Mouse (Mus musculus) heart, adult 11 months (tissue): ENCODE measurements at regions not wholly inside any gene's neighbourhood (a gene's known extent, or its start where the extent isn't known, plus 50 kb on each side); places are given as distances from the start of the nearest gene placed in this dataset.

Source experiments
- DNase-seq: peaks from one replicate; pipeline ENCODE4 v3.0.0; 2022

GRCm38 (mm10) chr2:143305747-143306570 lies 227.7 kb downstream of the Otor start:
- no peak for DNase-seq

GRCm38 (mm10) chr2:143306571-143306925 lies 228.3 kb downstream of the Otor start:
- DNase-seq, result no peak

- peak; percentile 78 for DNase-seq
Measured at GRCm38 (mm10) chr2:143325486-143325885, 220.5 kb upstream of the Pcsk2 start.

- DNase-seq, result no peak
Measured at GRCm38 (mm10) chr2:143332071-143332470, 213.9 kb upstream of the Pcsk2 start.

DNA sequence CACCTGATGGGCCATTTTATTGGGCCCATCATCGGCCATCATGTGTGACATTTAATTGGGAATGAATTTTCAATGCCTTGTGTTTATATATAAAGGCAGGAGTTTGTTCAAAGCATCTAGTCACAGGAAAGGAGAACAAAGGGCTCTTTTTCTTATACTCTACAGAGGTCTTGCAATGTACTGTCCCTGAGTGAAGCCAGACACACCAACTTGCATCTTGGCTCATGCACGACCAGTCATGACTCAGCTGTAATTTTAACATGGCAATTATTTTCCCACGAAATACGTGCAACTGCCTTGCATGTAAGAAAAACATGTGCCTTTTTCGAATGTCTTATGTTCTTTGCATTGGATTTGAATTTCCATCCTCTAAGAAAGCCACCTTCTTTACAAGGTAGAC lies 205.6 kb upstream of the Pcsk2 start:
- no peak for DNase-seq

- DNase-seq, result no peak
Measured at GRCm38 (mm10) chr2:143364193-143364592, 181.8 kb upstream of the Pcsk2 start.

DNA sequence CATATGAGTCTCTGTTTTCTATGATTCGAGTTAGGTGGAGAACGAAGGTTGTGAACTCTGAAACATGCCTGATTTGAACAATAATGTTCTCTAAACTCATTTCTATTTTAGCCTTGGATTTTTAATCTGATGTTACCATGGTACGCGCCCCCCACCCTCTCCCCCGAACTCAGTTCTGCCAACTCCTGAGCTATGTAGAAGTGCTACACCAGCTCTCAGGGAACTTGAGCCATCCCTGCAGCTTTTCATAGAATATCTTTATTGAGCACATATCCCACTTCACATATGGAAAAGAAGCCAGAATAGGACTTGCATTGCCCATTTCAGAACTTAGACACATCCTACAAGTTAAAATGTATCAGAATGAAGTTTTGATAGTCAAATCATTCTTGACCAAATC lies 180.0 kb upstream of the Pcsk2 start:
- no peak for DNase-seq
